Mouse (Mus musculus) kidney, adult 2 months (tissue): ENCODE data around the gene Pecam1.

Source experiments
- CTCF ChIP-seq: fragments of 200-500 bp; conservative IDR thresholded peaks from 2 replicates; pipeline ENCODE4 v1.5.1; 2011; ENCODE audit warnings: low read depth, mild to moderate bottlenecking, control low read depth, low read length, moderate library complexity, mixed read lengths; ENCODE audit not compliant: insufficient read depth, insufficient read length
- POLR2A ChIP-seq: fragments of 200-500 bp; IDR thresholded peaks from one replicate; pipeline ENCODE4 v1.6.1; 2011; ENCODE audit warnings: low read depth, low read length, control low read depth

DNA sequence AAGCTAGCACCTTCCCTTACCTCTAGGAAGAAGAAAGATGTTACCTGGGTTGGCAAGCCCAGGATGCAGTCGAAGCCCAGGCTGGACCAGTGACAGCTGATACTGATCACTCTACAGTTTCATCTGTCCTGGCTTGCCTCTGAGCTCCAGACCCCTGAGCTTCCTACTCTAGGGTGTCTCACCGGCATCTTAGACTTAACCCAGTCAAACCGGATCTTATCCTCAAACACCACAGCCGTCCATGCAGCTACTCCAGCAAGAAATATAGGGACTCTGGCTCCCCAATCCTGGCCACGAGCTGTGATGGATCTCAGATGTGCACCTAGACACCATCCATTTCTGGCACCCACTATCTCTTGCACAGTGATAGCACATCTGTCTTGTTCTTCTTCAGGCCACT, 74.6 kb downstream of the Pecam1 start:
- TF ChIP-seq CTCF = no peak
- no peak for TF ChIP-seq POLR2A
